Mouse (Mus musculus) small intestine, adult 2 months (tissue): ENCODE results near the gene Ffar2.

Experiments
- CTCF ChIP-seq: fragments of 200-500 bp; IDR thresholded peaks from 2 replicates; pipeline ENCODE4 v1.5.1; 2012; ENCODE audit warnings: low read depth, mild to moderate bottlenecking, control low read depth, inconsistent platforms, low read length, moderate library complexity, mixed read lengths; ENCODE audit not compliant: insufficient replicate concordance, insufficient read length; ENCODE audit errors: extremely low read depth
- POLR2A ChIP-seq: fragments of 200-500 bp; IDR thresholded peaks from 2 replicates; pipeline ENCODE4 v1.6.1; 2012; ENCODE audit warnings: low read depth, mild to moderate bottlenecking, control low read depth, inconsistent platforms, low read length, moderate library complexity

- TF ChIP-seq POLR2A (no peak), CTCF (no peak)
Observed at GRCm38 (mm10) chr7:30782658-30783057, 40.9 kb downstream of the Ffar2 start.
